Mouse (Mus musculus): Measurements from ENCODE around the gene Ssxb1. TPM values are rescaled to one million over a fixed set of nuclear protein-coding genes. Genes with fewer than 3 reads are reported as not detected.
"Not testable (repeated sequence)": the region's sequence is repeated elsewhere in the genome, so short reads cannot be mapped to it uniquely, and the experiment has no call there.

Gene Ssxb1
- not detected in 2 replicates for polyA plus RNA-seq (2012; rRNA removed)

DNA sequence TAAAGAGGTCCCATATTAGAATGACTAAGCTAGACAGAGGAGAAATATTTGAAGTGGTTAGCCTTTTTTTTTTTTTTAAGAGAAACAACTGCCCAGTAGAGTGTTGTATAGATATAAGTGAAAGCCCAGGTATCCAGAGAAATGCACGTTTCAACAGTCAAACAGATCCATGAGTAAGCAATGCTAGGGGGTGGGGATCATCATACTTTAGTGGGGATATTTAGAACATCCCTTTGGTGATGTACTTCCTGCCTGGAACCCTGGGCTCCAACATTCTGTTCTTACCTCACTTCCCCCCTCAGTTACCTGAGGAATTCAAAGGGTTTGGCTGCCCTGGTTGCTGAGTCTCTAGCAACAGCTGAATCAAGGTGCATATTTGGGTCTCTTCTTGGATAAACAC lies at the start of gene Ssxb1:
Gene Ssxb1 (plus strand): TSS at position 301 of the 400 bp plus-strand sequence.
- not testable (repeated sequence) for DNase-seq (ENCODE audit: low read depth)

GRCm38 (mm10) chrX:8366678-8367077 lies 46.4 kb upstream of the Ssxb1 start, which contains the start of gene Ssxb9:
Ssxb9 (plus strand) TSS chrX:8366978.
- DNase-seq (ENCODE audit: low read depth): not testable (repeated sequence)

DNA sequence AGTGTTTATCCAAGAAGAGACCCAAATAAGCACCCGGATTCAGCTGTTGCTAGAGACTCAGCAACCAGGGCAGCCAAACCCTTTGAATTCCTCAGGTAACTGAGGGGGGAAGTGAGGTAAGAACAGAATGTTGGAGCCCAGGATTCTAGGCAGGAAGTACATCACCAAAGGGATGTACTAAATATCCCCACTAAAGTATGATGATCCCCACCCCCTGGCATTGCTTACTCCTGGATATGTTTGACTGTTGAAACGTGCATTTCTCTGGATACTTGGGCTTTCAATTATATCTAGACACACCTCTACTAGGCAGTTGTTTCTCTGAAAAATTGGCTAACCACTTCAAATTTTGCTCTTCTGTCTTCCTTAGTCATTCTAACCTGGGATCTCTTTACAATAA lies 48.5 kb downstream of the Ssxb1 start, which contains the start of gene Ssxb2:
Gene Ssxb2 (minus strand): TSS at position 101 of the 400 bp plus-strand sequence.
- DNase-seq (ENCODE audit: low read depth): not testable (repeated sequence)

Other genes with a start within 250 kb of the Ssxb1 start
- gene Tbc1d25, start 237.1 kb upstream of the Ssxb1 start, polyA plus RNA-seq (2012; rRNA removed): 29.7 and 33.8 TPM in 2 replicates
- 20.0 and 23.7 TPM in 2 replicates for gene Ebp, start 219.8 kb upstream of the Ssxb1 start, polyA plus RNA-seq (2012; rRNA removed)
- 101 and 133 TPM in 2 replicates for gene Porcn, start 206.8 kb upstream of the Ssxb1 start, polyA plus RNA-seq (2012; rRNA removed)
- gene Ftsj1, start 160.9 kb upstream of the Ssxb1 start, polyA plus RNA-seq (2012; rRNA removed): 47.5 and 55.4 TPM in 2 replicates
- 33.7 and 37.7 TPM in 2 replicates for gene Slc38a5, start 142.2 kb upstream of the Ssxb1 start, polyA plus RNA-seq (2012; rRNA removed)
- gene Ssxb10, start 85.9 kb upstream of the Ssxb1 start, polyA plus RNA-seq (2012; rRNA removed): not detected in 2 replicates
- gene Ssxb9, start 46.3 kb upstream of the Ssxb1 start, polyA plus RNA-seq (2012; rRNA removed): not detected in 2 replicates
- gene Ssxb2, start 48.4 kb downstream of the Ssxb1 start, polyA plus RNA-seq (2012; rRNA removed): not detected in 2 replicates
- gene Gm14459, start 111.6 kb downstream of the Ssxb1 start, polyA plus RNA-seq (2012; rRNA removed): not detected in 2 replicates
- gene Ssxb6, start 134.9 kb downstream of the Ssxb1 start, polyA plus RNA-seq (2012; rRNA removed): not detected in 2 replicates
- not detected in 2 replicates for gene Ssxb3, start 178.5 kb downstream of the Ssxb1 start, polyA plus RNA-seq (2012; rRNA removed)

Measured in brain, embryonic 14.5 days (tissue).